Mouse (Mus musculus) neutrophil, adult 5-6 weeks (primary cell): Measurements from ENCODE around the gene Gck. TPM values are rescaled to one million over a fixed set of nuclear protein-coding genes. Genes with fewer than 3 reads are reported as not detected.

ENCODE experiments used
- ATAC-seq: fragments of 151-379, 151-347 bp; 2 replicates; pipeline ENCODE4 v1.8.0; 2017; ENCODE audit warnings: mild to moderate bottlenecking, moderate TSS enrichment; ENCODE audit not compliant: insufficient number of reproducible peaks, poor library complexity, low FRiP score, severe bottlenecking; ENCODE audit errors: extremely low read depth
- total RNA-seq: library from RNA; stranded (forward); fragments of 200-1000 nt; gene quantifications from 2 replicates; pipeline ENCODE4 v1.2.3, GENCODE M21; 2017

The Gck gene
- total RNA-seq, 1 experiment from 2014 or later = 0.35 TPM

- ATAC-seq = no peak
These were observed 91.2 kb downstream of the Gck start for GRCm38 (mm10) chr11:5858723-5859122.

GRCm38 (mm10) chr11:5856479-5857130 lies 93.3 kb downstream of the Gck start:
- ATAC-seq = no peak

GRCm38 (mm10) chr11:5855902-5856301 lies 94.0 kb downstream of the Gck start:
- ATAC-seq = no peak

GRCm38 (mm10) chr11:5855481-5855880 lies 94.4 kb downstream of the Gck start:
- no peak for ATAC-seq

- ATAC-seq = no peak
These were observed 97.6 kb downstream of the Gck start for GRCm38 (mm10) chr11:5852314-5852713.

GRCm38 (mm10) chr11:5851021-5851736 lies 98.7 kb downstream of the Gck start:
- ATAC-seq = no peak

Other genes starting within 250 kb of the Gck start
- gene Mrps24, start 234.4 kb downstream of the Gck start, total RNA-seq = 29.9 and 38.4 TPM in 2 replicates
- 6.8 and 7.2 TPM in 2 replicates for gene Urgcp, start 187.7 kb downstream of the Gck start, total RNA-seq
- gene Dbnl, start 161.6 kb downstream of the Gck start, total RNA-seq = 166 and 167 TPM in 2 replicates
- 1.3 TPM in 1 of 2 replicates, not detected in the other for gene Pgam2, start 146.3 kb downstream of the Gck start, total RNA-seq
- 23.3 and 26.3 TPM in 2 replicates for gene Polm, start 112.1 kb downstream of the Gck start, total RNA-seq
- gene Aebp1, start 88.1 kb downstream of the Gck start, total RNA-seq = not detected in 2 replicates
- gene Pold2, start 71.8 kb downstream of the Gck start, total RNA-seq = 6.3 and 9.8 TPM in 2 replicates
- not detected in 2 replicates for gene Myl7, start 51.3 kb downstream of the Gck start, total RNA-seq
- gene Ykt6, start 5.6 kb upstream of the Gck start, total RNA-seq = 47.1 and 54.4 TPM in 2 replicates
- 1.1 and 2.1 TPM in 2 replicates for gene Camk2b, start 116.3 kb upstream of the Gck start, total RNA-seq
- gene A730071L15Rik, start 249.9 kb upstream of the Gck start, total RNA-seq = 1.8 and 1.9 TPM in 2 replicates